Mouse (Mus musculus) thymus, adult 2 months (tissue): ENCODE data around the gene Map2.

Source experiments
- CTCF ChIP-seq: fragments of 200-500 bp; IDR thresholded peaks from 2 replicates; pipeline ENCODE4 v1.5.1; 2012; ENCODE audit warnings: mild to moderate bottlenecking, control low read depth, low read length, moderate library complexity, borderline replicate concordance; ENCODE audit not compliant: control insufficient read depth, poor library complexity, insufficient read depth; ENCODE audit errors: extremely low read depth
- POLR2A ChIP-seq: fragments of 200-500 bp; IDR thresholded peaks from 2 replicates; pipeline ENCODE4 v1.6.1; 2012; ENCODE audit warnings: mild to moderate bottlenecking, low read length, control low read depth, moderate library complexity; ENCODE audit not compliant: control insufficient read depth, poor library complexity, insufficient read depth; ENCODE audit errors: extremely low read depth

GRCm38 (mm10) chr1:66148825-66149514 lies 26.1 kb upstream of the Map2 start:
- no peak for TF ChIP-seq CTCF
- TF ChIP-seq POLR2A, result no peak
